Mouse (Mus musculus) brain, embryonic 14.5 days (tissue): Measurements from ENCODE around the gene Stau1.

ENCODE experiments used
- CTCF ChIP-seq: fragments of 200-500 bp; IDR thresholded peaks from 2 replicates; pipeline ENCODE4 v1.5.1; 2012; ENCODE audit warnings: inconsistent platforms, mild to moderate bottlenecking, moderate library complexity, borderline replicate concordance; ENCODE audit not compliant: insufficient read depth, insufficient read length; ENCODE audit errors: extremely low read depth
- POLR2A ChIP-seq: fragments of 200-500 bp; IDR thresholded peaks from 2 replicates; pipeline ENCODE4 v1.6.1; 2012; ENCODE audit warnings: mild to moderate bottlenecking, inconsistent platforms, borderline replicate concordance; ENCODE audit not compliant: poor library complexity, insufficient read depth, insufficient read length, severe bottlenecking; ENCODE audit errors: extremely low read depth

- TF ChIP-seq CTCF (no peak), POLR2A (no peak)
Observed at GRCm38 (mm10) chr2:166976356-166976755, 19.7 kb downstream of the Stau1 start.
